Mouse (Mus musculus) heart, adult 2 months (tissue): ENCODE data around the gene Atp6v1a.

ENCODE experiments used
- CTCF ChIP-seq: fragments of 200-600 bp; IDR thresholded peaks from 2 replicates; pipeline ENCODE4 v1.8.1; 2022; ENCODE audit warnings: antibody characterized with exemption, mild to moderate bottlenecking, moderate library complexity
- EP300 ChIP-seq: fragments of 200-500 bp; IDR thresholded peaks from 2 replicates; pipeline ENCODE4 v1.6.1; 2011; ENCODE audit warnings: low read depth, low read length, control low read depth; ENCODE audit not compliant: insufficient read depth
- POLR2A ChIP-seq: fragments of 200-500 bp; IDR thresholded peaks from 2 replicates; pipeline ENCODE4 v1.6.1; 2011; ENCODE audit warnings: mild to moderate bottlenecking, low read depth, low read length, control low read depth; ENCODE audit not compliant: insufficient read depth

DNA sequence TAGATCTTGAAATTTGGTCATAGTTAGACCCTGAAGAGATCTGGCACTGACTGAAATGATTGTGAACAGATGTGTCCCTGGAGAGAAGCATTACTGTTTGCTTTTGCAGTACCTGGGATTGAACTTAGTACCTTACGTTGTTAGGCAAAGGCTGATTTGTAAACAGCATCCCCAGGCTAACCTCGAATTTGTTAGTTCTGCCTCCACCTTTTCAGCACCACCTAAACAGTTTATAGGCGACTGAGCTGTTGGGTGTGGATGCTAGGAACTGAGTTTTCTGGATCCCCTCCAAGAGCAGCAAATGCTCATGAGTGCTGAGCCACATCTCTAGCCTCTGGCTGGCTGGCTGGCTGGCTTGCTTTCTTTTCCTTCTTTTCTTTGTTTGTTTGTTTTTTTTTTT lies 25.7 kb upstream of the Atp6v1a start:
- TF ChIP-seq POLR2A (no peak), EP300 (no peak), CTCF (no peak)
